Mouse (Mus musculus) cortical plate, adult 2 months (tissue): ENCODE measurements around the gene Ldlrap1. TPM values are rescaled to one million over a fixed set of nuclear protein-coding genes. Genes with fewer than 3 reads are reported as not detected.

Experiments
- H3K27ac ChIP-seq: fragments of 200-500 bp; 2 replicates; pipeline ENCODE4 v1.5.1; 2012; ENCODE audit warnings: low read length, control low read depth, inconsistent platforms; ENCODE audit not compliant: insufficient read depth
- H3K4me1 ChIP-seq: fragments of 200-500 bp; 2 replicates; pipeline ENCODE4 v1.6.1; 2011; ENCODE audit warnings: low read length; ENCODE audit not compliant: control insufficient read depth, insufficient read depth
- H3K4me3 ChIP-seq: fragments of 200-500 bp; 2 replicates; pipeline ENCODE4 v1.5.1; 2011; ENCODE audit warnings: mild to moderate bottlenecking, low read length, control low read depth; ENCODE audit not compliant: insufficient read depth
- CTCF ChIP-seq: fragments of 200-500 bp; IDR thresholded peaks from 2 replicates; pipeline ENCODE4 v1.5.1; 2011; ENCODE audit warnings: mild to moderate bottlenecking, control low read depth, low read length; ENCODE audit not compliant: insufficient read depth; ENCODE audit errors: extremely low read depth
- POLR2A ChIP-seq: fragments of 200-500 bp; IDR thresholded peaks from 2 replicates; pipeline ENCODE4 v1.6.1; 2011; ENCODE audit warnings: mild to moderate bottlenecking, low read length, control low read depth; ENCODE audit not compliant: insufficient read depth; ENCODE audit errors: extremely low read depth
- polyA plus RNA-seq: library from polyadenylated mRNA; depleted of rRNA; stranded (reverse); fragments of >200 nt; gene quantifications from 2 replicates; pipeline ENCODE4 v1.2.3, GENCODE M21; 2012

The Ldlrap1 gene
- polyA plus RNA-seq, 1 experiment: 3.0 TPM

- Histone ChIP-seq H3K4me1 (no peaks in the 10 kb centered on the region), H3K27ac (no peak overlapping the region), H3K4me3 (no peak overlapping the region)
- TF ChIP-seq POLR2A (no peak), CTCF (no peak)
These were observed 1.5 kb downstream of the Ldlrap1 start for GRCm38 (mm10) chr4:134766277-134766676.

- H3K27ac ChIP-seq: no peak overlapping the region
- no peaks in the 10 kb centered on the region for H3K4me1 ChIP-seq
- no peak overlapping the region for H3K4me3 ChIP-seq
- TF ChIP-seq CTCF (no peak), POLR2A (no peak)
These were observed 3.5 kb downstream of the Ldlrap1 start for GRCm38 (mm10) chr4:134764333-134764732.

GRCm38 (mm10) chr4:134762360-134762759, 5.5 kb downstream of the Ldlrap1 start:
- no peak overlapping the region for H3K4me3 ChIP-seq
- H3K27ac ChIP-seq: no peak overlapping the region
- H3K4me1 ChIP-seq: no peaks in the 10 kb centered on the region
- no peak for TF ChIP-seq POLR2A
- TF ChIP-seq CTCF: no peak

GRCm38 (mm10) chr4:134760793-134761201, 7.0 kb downstream of the Ldlrap1 start:
- TF ChIP-seq POLR2A (no peak), CTCF (no peak)
- no peaks in the 10 kb centered on the region for H3K4me1 ChIP-seq
- H3K4me3 ChIP-seq: no peak overlapping the region
- no peak overlapping the region for H3K27ac ChIP-seq

GRCm38 (mm10) chr4:134760281-134760680, 7.5 kb downstream of the Ldlrap1 start:
- no peaks in the 10 kb centered on the region for H3K4me1 ChIP-seq
- no peak for TF ChIP-seq CTCF
- TF ChIP-seq POLR2A: no peak

GRCm38 (mm10) chr4:134759564-134759963, 8.3 kb downstream of the Ldlrap1 start:
- Histone ChIP-seq H3K4me1 (no peaks in the 10 kb centered on the region), H3K27ac (no peak overlapping the region), H3K4me3 (no peak overlapping the region)
- no peak for TF ChIP-seq POLR2A
- TF ChIP-seq CTCF: no peak

More at GRCm38 (mm10) chr4:134760281-134760680, 7.5 kb downstream of the Ldlrap1 start:
- no peak overlapping the region for H3K27ac ChIP-seq
- no peak overlapping the region for H3K4me3 ChIP-seq

- TF ChIP-seq CTCF (no peak), POLR2A (no peak)
- no peaks in the 10 kb centered on the region for H3K4me1 ChIP-seq
- H3K4me3 ChIP-seq: no peak overlapping the region
- H3K27ac ChIP-seq: no peak overlapping the region
These were observed 8.9 kb downstream of the Ldlrap1 start for GRCm38 (mm10) chr4:134758922-134759321.

GRCm38 (mm10) chr4:134758367-134758766, 9.5 kb downstream of the Ldlrap1 start:
- TF ChIP-seq CTCF: no peak
- no peak for TF ChIP-seq POLR2A

GRCm38 (mm10) chr4:134756953-134757352, 10.9 kb downstream of the Ldlrap1 start:
- Histone ChIP-seq H3K27ac (no peak overlapping the region), H3K4me1 (no peaks in the 10 kb centered on the region), H3K4me3 (no peak overlapping the region)
- TF ChIP-seq CTCF (no peak), POLR2A (no peak)

More at GRCm38 (mm10) chr4:134758367-134758766, 9.5 kb downstream of the Ldlrap1 start:
- H3K4me3 ChIP-seq: no peak overlapping the region
- H3K4me1 ChIP-seq: no peaks in the 10 kb centered on the region
- H3K27ac ChIP-seq: no peak overlapping the region

- no peak overlapping the region for H3K27ac ChIP-seq
- H3K4me1 ChIP-seq: no peaks in the 10 kb centered on the region
- no peak for TF ChIP-seq CTCF
- no peak for TF ChIP-seq POLR2A
- no peak overlapping the region for H3K4me3 ChIP-seq
These were observed 12.9 kb downstream of the Ldlrap1 start for GRCm38 (mm10) chr4:134754941-134755340.
